Mouse (Mus musculus): Measurements from ENCODE around the gene Entr1. TPM values are rescaled to one million over a fixed set of nuclear protein-coding genes. Genes with fewer than 3 reads are reported as not detected.
A peak's percentile ranks its signal among the peaks of the same experiment; 100 is the strongest.
"Not testable (repeated sequence)": the region's sequence is repeated elsewhere in the genome, so short reads cannot be mapped to it uniquely, and the experiment has no call there.

Entr1 gene
- polyA plus RNA-seq, 1 experiment from 2014 or later: 191 TPM

- Histone ChIP-seq H3K4me3 (peak overlapping the region; percentile 68), H3K36me3 (peaks cover 62% of the 10 kb centered on the region), H3K9ac (replicated peaks) (peak overlapping the region; percentile 76), H3K4me2 (replicated peaks) (peak overlapping the region; percentile 94), H3K27ac (replicated peaks) (peak overlapping the region; percentile 56), H3K4me1 (peaks cover 21% of the 10 kb centered on the region)
- not testable (repeated sequence) for H3K27me3 ChIP-seq, H3K9me3 ChIP-seq
- WGBS: 37% methylated on average over 6 of the region's 6 CpGs
- ATAC-seq (replicated peaks): peak; percentile 14; the same call in 1 of the 2 replicates
Observed at GRCm38 (mm10) chr2:26380871-26381270, 8.2 kb downstream of the Entr1 start.

GRCm38 (mm10) chr2:26380131-26380771 lies 8.9 kb downstream of the Entr1 start, which contains the start of gene Snapc4:
Gene Snapc4, minus strand, starts transcription at chr2:26380653.
- peaks cover 21% of the 10 kb centered on the region for H3K4me1 ChIP-seq
- no peaks in the 10 kb centered on the region for H3K27me3 ChIP-seq
- H3K9ac ChIP-seq (replicated peaks): peak within 1 kb of the TSS; percentile 76
- H3K9me3 ChIP-seq: no peaks in the 10 kb centered on the region
- peak within 1 kb of the TSS; percentile 56 for H3K27ac ChIP-seq (replicated peaks)
- WGBS: 0% methylated on average over 38 of the region's 38 CpGs
- H3K36me3 ChIP-seq: peaks cover 61% of the 10 kb centered on the region
- peak within 1 kb of the TSS; percentile 94 for H3K4me2 ChIP-seq (replicated peaks)
- ATAC-seq (replicated peaks): peak; percentile 98
- H3K4me3 ChIP-seq: peak within 1 kb of the TSS; percentile 68

GRCm38 (mm10) chr2:26372396-26372795 lies 16.7 kb downstream of the Entr1 start:
- no peak overlapping the region for H3K9ac ChIP-seq (replicated peaks)
- no peak for ATAC-seq (replicated peaks)
- no peak overlapping the region for H3K4me2 ChIP-seq (replicated peaks)
- 97% methylated on average over 8 of the region's 8 CpGs for WGBS
- H3K9me3 ChIP-seq: no peaks in the 10 kb centered on the region
- H3K4me1 ChIP-seq: no peaks in the 10 kb centered on the region
- H3K36me3 ChIP-seq: peaks cover 94% of the 10 kb centered on the region
- H3K4me3 ChIP-seq: no peak overlapping the region
- H3K27me3 ChIP-seq: no peaks in the 10 kb centered on the region
- no peak overlapping the region for H3K27ac ChIP-seq (replicated peaks)

GRCm38 (mm10) chr2:26368572-26368971 lies 20.5 kb downstream of the Entr1 start:
- Histone ChIP-seq H3K9ac (replicated peaks) (no peak overlapping the region), H3K27ac (replicated peaks) (no peak overlapping the region), H3K36me3 (peaks cover 90% of the 10 kb centered on the region), H3K9me3 (no peaks in the 10 kb centered on the region), H3K27me3 (no peaks in the 10 kb centered on the region), H3K4me2 (replicated peaks) (no peak overlapping the region), H3K4me1 (no peaks in the 10 kb centered on the region), H3K4me3 (no peak overlapping the region)
- no peak for ATAC-seq (replicated peaks)
- WGBS: 97% methylated on average over 1 of the region's 1 CpGs

- H3K9ac ChIP-seq (replicated peaks): no peak overlapping the region
- H3K27me3 ChIP-seq: no peaks in the 10 kb centered on the region
- H3K9me3 ChIP-seq: no peaks in the 10 kb centered on the region
- peaks cover 84% of the 10 kb centered on the region for H3K36me3 ChIP-seq
- no peak overlapping the region for H3K4me2 ChIP-seq (replicated peaks)
- no peak for ATAC-seq (replicated peaks)
- no peak overlapping the region for H3K27ac ChIP-seq (replicated peaks)
- no peaks in the 10 kb centered on the region for H3K4me1 ChIP-seq
- 93% methylated on average over 6 of the region's 6 CpGs for WGBS
- no peak overlapping the region for H3K4me3 ChIP-seq
Observed at GRCm38 (mm10) chr2:26367911-26368310, 21.2 kb downstream of the Entr1 start.

GRCm38 (mm10) chr2:26364738-26365465 lies 24.2 kb downstream of the Entr1 start:
- 86% methylated on average over 10 of the region's 10 CpGs for WGBS
- no peak for ATAC-seq (replicated peaks)
- Histone ChIP-seq H3K4me3 (no peak overlapping the region), H3K9ac (replicated peaks) (no peak overlapping the region), H3K27ac (replicated peaks) (no peak overlapping the region), H3K36me3 (peaks cover 55% of the 10 kb centered on the region), H3K4me2 (replicated peaks) (no peak overlapping the region), H3K9me3 (no peaks in the 10 kb centered on the region), H3K4me1 (no peaks in the 10 kb centered on the region), H3K27me3 (no peaks in the 10 kb centered on the region)

GRCm38 (mm10) chr2:26363481-26363880 lies 25.6 kb downstream of the Entr1 start:
- Histone ChIP-seq H3K36me3 (peaks cover 41% of the 10 kb centered on the region), H3K27ac (replicated peaks) (no peak overlapping the region), H3K4me1 (no peaks in the 10 kb centered on the region), H3K9me3 (no peaks in the 10 kb centered on the region), H3K9ac (replicated peaks) (no peak overlapping the region), H3K27me3 (no peaks in the 10 kb centered on the region), H3K4me3 (no peak overlapping the region), H3K4me2 (replicated peaks) (no peak overlapping the region)
- no peak for ATAC-seq (replicated peaks)
- WGBS: 96% methylated on average over 5 of the region's 5 CpGs

DNA sequence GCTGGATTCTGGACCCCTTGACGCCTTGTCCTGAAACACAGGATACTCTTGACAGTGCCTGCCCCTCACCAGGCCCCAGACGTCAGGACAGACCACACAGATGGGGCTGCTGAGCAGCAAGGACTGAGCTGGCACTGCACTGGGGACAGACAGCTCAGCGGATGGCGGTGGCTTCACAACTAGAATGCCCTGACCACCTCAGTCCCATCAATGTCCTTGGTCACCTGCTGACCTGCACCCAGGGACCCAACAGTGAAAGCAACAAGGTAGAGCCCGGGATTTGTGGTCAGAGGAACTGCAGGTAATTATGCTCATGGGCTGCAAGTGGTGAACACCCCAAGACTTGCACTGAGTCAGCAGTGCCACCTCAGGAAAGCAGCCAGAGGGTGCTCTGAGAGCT lies 26.1 kb downstream of the Entr1 start:
- Histone ChIP-seq H3K4me2 (replicated peaks) (no peak overlapping the region), H3K36me3 (peaks cover 38% of the 10 kb centered on the region), H3K9ac (replicated peaks) (no peak overlapping the region), H3K4me3 (no peak overlapping the region), H3K27me3 (no peaks in the 10 kb centered on the region), H3K9me3 (no peaks in the 10 kb centered on the region), H3K27ac (replicated peaks) (no peak overlapping the region), H3K4me1 (no peaks in the 10 kb centered on the region)
- ATAC-seq (replicated peaks): no peak
- 91% methylated on average over 5 of the region's 5 CpGs for WGBS

GRCm38 (mm10) chr2:26360772-26361171 lies 28.3 kb downstream of the Entr1 start, which contains the start of gene Card9:
Gene Card9, minus strand, starts transcription at chr2:26360918.
- Histone ChIP-seq H3K27ac (replicated peaks) (no peak within 1 kb of the TSS), H3K4me3 (no peak within 1 kb of the TSS), H3K4me2 (replicated peaks) (no peak within 1 kb of the TSS), H3K36me3 (peaks cover 16% of the 10 kb centered on the region), H3K27me3 (no peaks in the 10 kb centered on the region), H3K9ac (replicated peaks) (no peak within 1 kb of the TSS), H3K4me1 (no peaks in the 10 kb centered on the region), H3K9me3 (no peaks in the 10 kb centered on the region)
- 66% methylated on average over 3 of the region's 3 CpGs for WGBS
- ATAC-seq (replicated peaks): no peak

DNA sequence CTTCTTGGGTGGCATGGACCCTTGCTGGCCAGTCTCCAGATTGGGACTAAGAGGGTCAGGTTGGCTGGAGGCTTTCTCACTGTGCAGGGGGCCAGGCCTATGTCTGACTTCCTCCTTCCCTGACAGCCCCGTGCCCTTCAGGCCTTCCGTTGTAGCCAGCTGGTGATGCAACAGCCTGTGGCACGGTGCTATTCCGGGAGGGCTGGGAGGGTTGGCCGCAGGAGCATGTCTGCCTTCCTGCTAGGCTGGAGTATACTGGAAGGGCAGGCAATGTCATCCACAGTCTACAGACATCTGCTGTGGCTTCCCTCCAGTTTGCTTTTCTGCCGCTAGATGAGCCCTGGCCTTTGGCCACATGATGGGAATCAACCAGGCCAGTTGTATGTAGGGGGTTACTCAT lies 29.1 kb downstream of the Entr1 start:
- Histone ChIP-seq H3K9ac (replicated peaks) (no peak overlapping the region), H3K27me3 (no peaks in the 10 kb centered on the region), H3K36me3 (peaks cover 9% of the 10 kb centered on the region), H3K4me2 (replicated peaks) (no peak overlapping the region), H3K4me3 (no peak overlapping the region), H3K27ac (replicated peaks) (no peak overlapping the region), H3K9me3 (no peaks in the 10 kb centered on the region), H3K4me1 (no peaks in the 10 kb centered on the region)
- WGBS: 86% methylated on average over 6 of the region's 6 CpGs
- ATAC-seq (replicated peaks): no peak

DNA sequence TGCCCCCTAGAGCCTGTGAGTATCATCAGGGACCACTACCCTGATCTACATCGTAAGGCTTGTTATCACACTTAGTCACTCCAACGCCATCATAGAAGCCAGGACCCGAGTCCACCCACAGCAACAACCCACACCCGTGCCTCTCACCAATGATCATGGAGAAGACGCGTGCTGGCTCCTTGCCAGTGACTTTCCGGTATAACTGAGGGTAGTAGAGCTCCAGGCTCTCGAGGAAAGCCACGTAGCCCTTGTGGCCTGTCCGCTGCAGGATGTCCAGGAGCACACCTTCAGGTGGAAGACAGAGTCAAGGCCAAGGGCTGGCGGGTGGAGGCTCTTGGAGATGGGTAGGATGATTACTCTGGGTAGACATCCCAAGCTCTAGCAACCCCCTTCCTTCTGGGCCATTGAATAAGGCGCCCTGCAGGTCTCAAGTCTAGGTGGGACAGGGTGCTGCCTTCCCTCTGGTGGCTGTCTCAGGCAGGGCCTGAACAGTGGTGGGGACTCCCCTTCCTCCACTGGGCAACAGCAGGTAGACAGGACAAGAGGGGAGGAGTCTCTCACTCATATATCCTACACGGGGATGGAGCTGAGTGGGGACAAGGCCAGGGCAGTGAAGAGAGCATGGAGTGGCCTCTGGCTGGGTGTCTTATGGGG lies 30.3 kb downstream of the Entr1 start:
- Histone ChIP-seq H3K4me2 (replicated peaks) (no peak overlapping the region), H3K9me3 (no peaks in the 10 kb centered on the region), H3K9ac (replicated peaks) (no peak overlapping the region), H3K27ac (replicated peaks) (no peak overlapping the region), H3K4me1 (no peaks in the 10 kb centered on the region), H3K4me3 (no peak overlapping the region), H3K36me3 (no peaks in the 10 kb centered on the region), H3K27me3 (no peaks in the 10 kb centered on the region)
- 91% methylated on average over 13 of the region's 13 CpGs for WGBS
- no peak for ATAC-seq (replicated peaks)

DNA sequence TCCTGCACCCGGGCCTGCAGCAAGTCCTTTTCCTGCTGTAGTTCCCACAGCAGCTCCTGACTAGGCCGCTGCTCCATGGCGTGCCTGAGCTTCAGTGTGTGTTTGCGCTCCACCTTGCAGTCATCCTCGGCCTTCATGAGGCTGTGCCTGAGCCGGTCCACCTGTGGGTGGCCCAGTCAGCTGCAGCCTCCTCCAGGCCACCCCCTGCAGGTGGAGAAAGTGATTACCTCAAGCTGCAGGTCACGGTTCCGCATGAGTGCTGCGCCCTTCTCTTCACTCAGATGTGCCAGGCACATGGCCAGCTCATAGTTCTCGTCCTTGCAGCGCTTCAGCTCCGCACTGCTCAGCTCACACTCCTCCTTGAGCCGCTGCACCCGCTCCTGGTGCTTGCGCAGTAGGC lies 31.6 kb downstream of the Entr1 start:
- Histone ChIP-seq H3K27me3 (no peaks in the 10 kb centered on the region), H3K4me3 (no peak overlapping the region), H3K27ac (replicated peaks) (no peak overlapping the region), H3K36me3 (no peaks in the 10 kb centered on the region), H3K9ac (replicated peaks) (no peak overlapping the region), H3K4me2 (replicated peaks) (no peak overlapping the region), H3K4me1 (peaks cover 10% of the 10 kb centered on the region), H3K9me3 (no peaks in the 10 kb centered on the region)
- WGBS: 47% methylated on average over 15 of the region's 15 CpGs
- no peak for ATAC-seq (replicated peaks)
